Mouse (Mus musculus) heart, adult 18-20 months (tissue): ENCODE results near the gene Bace2. TPM values are rescaled to one million over a fixed set of nuclear protein-coding genes. Genes with fewer than 3 reads are reported as not detected.

Source experiments
- DNase-seq, 2 experiments: peaks; one replicate each; pipeline ENCODE4 v3.0.0; 2021 to 2022; ENCODE audit warnings: mixed read lengths in 1 of 2
- long read RNA-seq, 2 experiments: library from polyadenylated mRNA; stranded (forward); transcript quantifications; one replicate each; pipeline ENCODE4 v2.0.0; 2021
- total RNA-seq, 2 experiments: library from RNA; stranded (reverse); gene quantifications; 2 replicates each; pipeline ENCODE4 v1.2.3; 2021

The Bace2 gene
- total RNA-seq: 10 to 100 TPM; 14.7 to 18.6 TPM
- long read RNA-seq, experiment 1, full-length matches to known transcripts: 5 of 6 reads
- long read RNA-seq, experiment 1, partial matches to known transcripts: 0 of 6 reads
- long read RNA-seq, experiment 1, other reads (novel, unspliced or antisense): 1 of 6 reads
- long read RNA-seq, experiment 2, full-length matches to known transcripts: 8 of 8 reads
- long read RNA-seq, experiment 2, partial matches to known transcripts: 0 of 8 reads
- long read RNA-seq, experiment 2, other reads (novel, unspliced or antisense): 0 of 8 reads

- peak; percentile 86 to 90 for DNase-seq
Observed at GRCm38 (mm10) chr16:97356499-97357187, at the start of gene Bace2. Gene Bace2 (plus strand): TSS chr16:97356742.

- DNase-seq: no peak
Observed at GRCm38 (mm10) chr16:97307594-97307993, 48.9 kb upstream of the Bace2 start.

GRCm38 (mm10) chr16:97309796-97310569, 46.6 kb upstream of the Bace2 start:
- DNase-seq: no peak

GRCm38 (mm10) chr16:97310570-97310846, 46.0 kb upstream of the Bace2 start:
- DNase-seq: no peak

- DNase-seq: peak; percentile 66 to 92
Observed at GRCm38 (mm10) chr16:97312960-97313686, 43.4 kb upstream of the Bace2 start.

GRCm38 (mm10) chr16:97321576-97321975, 35.0 kb upstream of the Bace2 start:
- no peak for DNase-seq

- DNase-seq: peak in 1 of 2 experiments; percentile 24
Observed at GRCm38 (mm10) chr16:97322604-97323003, 33.9 kb upstream of the Bace2 start.

GRCm38 (mm10) chr16:97325975-97326374, 30.6 kb upstream of the Bace2 start:
- peak in 1 of 2 experiments; percentile 17 for DNase-seq

- no peak for DNase-seq
Observed at GRCm38 (mm10) chr16:97328602-97329001, 27.9 kb upstream of the Bace2 start.

- no peak for DNase-seq
Observed at GRCm38 (mm10) chr16:97353013-97353412, 3.5 kb upstream of the Bace2 start.

GRCm38 (mm10) chr16:97354632-97355031, 1.9 kb upstream of the Bace2 start:
- DNase-seq: no peak

- DNase-seq: peak; percentile 75 to 78
Observed at GRCm38 (mm10) chr16:97357188-97357821, 763 bp downstream of the Bace2 start.

GRCm38 (mm10) chr16:97362231-97362888, 5.8 kb downstream of the Bace2 start:
- peak in 1 of 2 experiments; percentile 45 for DNase-seq

GRCm38 (mm10) chr16:97366141-97366540, 9.6 kb downstream of the Bace2 start:
- no peak for DNase-seq

GRCm38 (mm10) chr16:97370258-97370657, 13.7 kb downstream of the Bace2 start:
- DNase-seq: no peak

GRCm38 (mm10) chr16:97387955-97388354, 31.4 kb downstream of the Bace2 start:
- no peak for DNase-seq

GRCm38 (mm10) chr16:97391289-97391688, 34.7 kb downstream of the Bace2 start:
- DNase-seq: peak; percentile 39 to 54

GRCm38 (mm10) chr16:97391701-97392384, 35.3 kb downstream of the Bace2 start:
- no peak for DNase-seq

- no peak for DNase-seq
Observed at GRCm38 (mm10) chr16:97396436-97396835, 39.9 kb downstream of the Bace2 start.

- DNase-seq: no peak
Observed at GRCm38 (mm10) chr16:97397945-97398531, 41.5 kb downstream of the Bace2 start.
